Mouse (Mus musculus) MEL (cell line): Measurements from ENCODE around the gene Wwc1. TPM values are rescaled to one million over a fixed set of nuclear protein-coding genes. Genes with fewer than 3 reads are reported as not detected.

Source experiments
- DNase-seq: peaks from one replicate; pipeline ENCODE4 v3.0.0; 2011; ENCODE audit warnings: low read depth, low spot score
- H3K27ac ChIP-seq: 2 replicates; pipeline ENCODE4 v1.5.1; 2012; ENCODE audit warnings: low read depth, mild to moderate bottlenecking, control low read depth, low read length, moderate library complexity; ENCODE audit not compliant: control insufficient read depth
- H3K27me3 ChIP-seq, 2 experiments: fragments of 150-350 bp in 1 of 2; sonication (generic) in 1 of 2; 2 replicates each; pipeline ENCODE4 v1.6.1; 2012; ENCODE audit warnings: low read length in 2 of 2, mild to moderate bottlenecking in 2 of 2, improper control_type of control experiment in 1 of 2, moderate library complexity in 1 of 2; ENCODE audit not compliant: insufficient read depth in 2 of 2, control insufficient read depth in 1 of 2
- H3K36me3 ChIP-seq, 2 experiments: 2 replicates each; pipeline ENCODE4 v1.6.1; 2012 to 2014; ENCODE audit warnings: low read length in 2 of 2, improper control_type of control experiment in 1 of 2, inconsistent platforms in 1 of 2, mild to moderate bottlenecking in 1 of 2; ENCODE audit not compliant: insufficient read depth in 2 of 2, control insufficient read depth in 1 of 2
- H3K4me1 ChIP-seq, 2 experiments: fragments of 150-350 bp in 1 of 2; sonication (generic) in 1 of 2; 2 replicates each; pipeline ENCODE4 v1.6.1; 2012; ENCODE audit warnings: low read length in 2 of 2, improper control_type of control experiment in 1 of 2, mild to moderate bottlenecking in 1 of 2; ENCODE audit not compliant: insufficient read depth in 2 of 2, control insufficient read depth in 1 of 2
- H3K4me3 ChIP-seq, 2 experiments: fragments of 150-350 bp in 1 of 2; sonication (generic) in 1 of 2; 2 replicates each; pipeline ENCODE4 v1.5.1; 2012; ENCODE audit warnings: low read depth in 2 of 2, low read length in 2 of 2, mild to moderate bottlenecking in 2 of 2, moderate library complexity in 2 of 2, control low read depth in 1 of 2, improper control_type of control experiment in 1 of 2; ENCODE audit not compliant: control insufficient read depth in 1 of 2, insufficient read depth in 1 of 2
- H3K79me2 ChIP-seq: 2 replicates; pipeline ENCODE4 v1.6.1; 2012; ENCODE audit warnings: mild to moderate bottlenecking, low read length, moderate library complexity; ENCODE audit not compliant: control insufficient read depth, poor library complexity, insufficient read depth
- H3K9ac ChIP-seq: 2 replicates; pipeline ENCODE4 v1.6.1; 2012; ENCODE audit warnings: low read depth, mild to moderate bottlenecking, control low read depth, low read length, moderate library complexity; ENCODE audit not compliant: control insufficient read depth, poor library complexity, severe bottlenecking
- H3K9me3 ChIP-seq: fragments of 150-350 bp; sonication (generic); replicated peaks from 2 replicates; pipeline ENCODE4 v1.6.1; 2012; ENCODE audit warnings: mild to moderate bottlenecking, low read length, improper control_type of control experiment, moderate library complexity; ENCODE audit not compliant: insufficient read depth
- BHLHE40 ChIP-seq: IDR thresholded peaks from 2 replicates; pipeline ENCODE4 v1.6.1; 2012; ENCODE audit warnings: low read depth, mild to moderate bottlenecking, inconsistent platforms, low read length, improper control_type of control experiment, borderline replicate concordance
- CHD1 ChIP-seq: IDR thresholded peaks from 2 replicates; pipeline ENCODE4 v1.6.1; 2012; ENCODE audit warnings: low read depth, mild to moderate bottlenecking, inconsistent platforms, low read length, improper control_type of control experiment
- CHD2 ChIP-seq: IDR thresholded peaks from 2 replicates; pipeline ENCODE4 v1.6.1; 2011; ENCODE audit warnings: low read length, improper control_type of control experiment
- EP300 ChIP-seq, 2 experiments: IDR thresholded peaks; 2 replicates each; pipeline ENCODE4 v1.6.1; 2011; ENCODE audit warnings: improper control_type of control experiment in 2 of 2, low read length in 2 of 2, low read depth in 1 of 2, mild to moderate bottlenecking in 1 of 2
- ETS1 ChIP-seq: IDR thresholded peaks from 2 replicates; pipeline ENCODE4 v1.6.1; 2012; ENCODE audit warnings: low read depth, mild to moderate bottlenecking, inconsistent platforms, low read length, improper control_type of control experiment, moderate library complexity
- GABPA ChIP-seq: IDR thresholded peaks from 2 replicates; pipeline ENCODE4 v1.6.1; 2012; ENCODE audit warnings: low read depth, mild to moderate bottlenecking, inconsistent platforms, low read length, improper control_type of control experiment, moderate library complexity
- GATA1 ChIP-seq: IDR thresholded peaks from 2 replicates; pipeline ENCODE4 v1.6.1; 2011; ENCODE audit warnings: low read depth, low read length, improper control_type of control experiment
- HCFC1 ChIP-seq: IDR thresholded peaks from 2 replicates; pipeline ENCODE4 v1.6.1; 2012; ENCODE audit warnings: low read depth, mild to moderate bottlenecking, inconsistent platforms, low read length, improper control_type of control experiment, moderate library complexity
- MAFK ChIP-seq: IDR thresholded peaks from 2 replicates; pipeline ENCODE4 v1.6.1; 2011; ENCODE audit warnings: low read depth, mild to moderate bottlenecking, low read length, improper control_type of control experiment, borderline replicate concordance
- MAX ChIP-seq: IDR thresholded peaks from 2 replicates; pipeline ENCODE4 v1.6.1; 2011; ENCODE audit warnings: low read length, improper control_type of control experiment
- MAZ ChIP-seq: IDR thresholded peaks from 2 replicates; pipeline ENCODE4 v1.6.1; 2012; ENCODE audit warnings: low read depth, mild to moderate bottlenecking, inconsistent platforms, low read length, improper control_type of control experiment
- MEF2A ChIP-seq: IDR thresholded peaks from 2 replicates; pipeline ENCODE4 v1.6.1; 2014; ENCODE audit warnings: low read depth, mild to moderate bottlenecking, inconsistent platforms, low read length, improper control_type of control experiment; ENCODE audit not compliant: poor library complexity, insufficient replicate concordance, severe bottlenecking; ENCODE audit errors: extremely low read depth
- MXI1 ChIP-seq: IDR thresholded peaks from 2 replicates; pipeline ENCODE4 v1.6.1; 2011; ENCODE audit warnings: mild to moderate bottlenecking, low read depth, low read length, improper control_type of control experiment
- MYC ChIP-seq: IDR thresholded peaks from 2 replicates; pipeline ENCODE4 v1.6.1; 2011; ENCODE audit warnings: low read depth, mild to moderate bottlenecking, low read length, improper control_type of control experiment, moderate library complexity
- NRF1 ChIP-seq: IDR thresholded peaks from 2 replicates; pipeline ENCODE4 v1.6.1; 2014; ENCODE audit warnings: low read depth, mild to moderate bottlenecking, inconsistent platforms, low read length, improper control_type of control experiment, moderate library complexity; ENCODE audit not compliant: poor library complexity, insufficient read depth, severe bottlenecking
- POLR2AphosphoS2 ChIP-seq: IDR thresholded peaks from 2 replicates; pipeline ENCODE4 v1.6.1; 2011; ENCODE audit warnings: low read length, improper control_type of control experiment
- POLR2AphosphoS5 ChIP-seq: IDR thresholded peaks from 2 replicates; pipeline ENCODE4 v1.6.1; 2012; ENCODE audit warnings: low read depth, borderline replicate concordance, mild to moderate bottlenecking, inconsistent platforms, low read length, moderate library complexity, mixed read lengths
- TAL1 ChIP-seq: IDR thresholded peaks from 2 replicates; pipeline ENCODE4 v1.6.1; 2012; ENCODE audit warnings: mild to moderate bottlenecking, inconsistent platforms, low read length, moderate library complexity, mixed read lengths
- TBP ChIP-seq: IDR thresholded peaks from 2 replicates; pipeline ENCODE4 v1.8.0; 2011; ENCODE audit warnings: low read depth, low read length, improper control_type of control experiment
- ZC3H11A ChIP-seq: IDR thresholded peaks from 2 replicates; pipeline ENCODE4 v1.6.1; 2012; ENCODE audit warnings: low read depth, mild to moderate bottlenecking, inconsistent platforms, low read length, improper control_type of control experiment
- ZKSCAN1 ChIP-seq: IDR thresholded peaks from 2 replicates; pipeline ENCODE4 v1.6.1; 2012; ENCODE audit warnings: low read depth, mild to moderate bottlenecking, inconsistent platforms, low read length, improper control_type of control experiment, moderate library complexity
- ZMIZ1 ChIP-seq: IDR thresholded peaks from 2 replicates; pipeline ENCODE4 v1.6.1; 2012; ENCODE audit warnings: low read depth, mild to moderate bottlenecking, inconsistent platforms, low read length, improper control_type of control experiment, moderate library complexity
- ZNF384 ChIP-seq: IDR thresholded peaks from 2 replicates; pipeline ENCODE4 v1.6.1; 2012; ENCODE audit warnings: low read depth, mild to moderate bottlenecking, inconsistent platforms, low read length, improper control_type of control experiment
- polyA plus RNA-seq, 2 experiments: library from polyadenylated mRNA; stranded (reverse) in 1 of 2; unstranded in 1 of 2; fragments of >175 nt in 1 of 2; fragments of >200 nt in 1 of 2; gene quantifications; 2 replicates each; pipeline versions ENCODE4 v1.2.1 to v1.2.4; 2012; ENCODE audit warnings: low replicate concordance in 2 of 2, low read depth in 1 of 2; ENCODE audit not compliant: insufficient read length in 2 of 2, insufficient read depth in 1 of 2, missing spikeins in 1 of 2
- total RNA-seq: library from RNA; depleted of rRNA; stranded (reverse); fragments of 300-350 nt; gene quantifications from 2 replicates; pipeline ENCODE4 v1.2.3, GENCODE M21; 2012

Gene Wwc1
- total and polyA plus RNA-seq, 3 experiments: 0.39 to 0.46 TPM; not detected in 1

GRCm38 (mm10) chr11:35873624-35874244 is 106.6 kb downstream of the Wwc1 start:
- Histone ChIP-seq H3K27ac (no peak overlapping the region), H3K9me3 (no peaks in the 10 kb centered on the region), H3K27me3 (no peaks in the 10 kb centered on the region; a peak in 1 of 4 replicates), H3K4me1 (no peaks in the 10 kb centered on the region), H3K36me3 (no peaks in the 10 kb centered on the region), H3K4me3 (no peak overlapping the region), H3K9ac (no peak overlapping the region), H3K79me2 (no peaks in the 10 kb centered on the region)
- TF ChIP-seq NRF1 (no peak), MAFK (no peak)
- DNase-seq: no peak

DNA sequence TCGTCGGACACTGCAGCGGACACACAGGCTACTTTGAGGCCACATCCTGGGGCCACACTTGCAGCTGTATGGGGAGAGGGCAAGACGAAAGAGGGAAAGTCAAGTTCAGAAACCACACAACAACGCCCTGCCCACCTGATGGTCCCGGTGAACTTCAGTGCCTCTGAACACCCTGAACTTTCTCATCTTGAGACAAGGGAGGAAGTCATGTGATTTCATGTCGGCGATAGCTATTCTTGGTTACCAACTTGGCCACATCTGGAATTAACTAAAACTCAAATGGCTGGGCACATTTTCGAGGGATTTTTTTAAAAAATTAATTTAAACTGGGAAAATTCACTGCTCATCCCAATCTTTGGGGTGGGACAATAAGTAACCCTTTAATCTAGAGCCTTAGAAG is 109.4 kb downstream of the Wwc1 start:
- Histone ChIP-seq H3K79me2 (no peaks in the 10 kb centered on the region), H3K36me3 (no peaks in the 10 kb centered on the region), H3K4me1 (no peaks in the 10 kb centered on the region), H3K9me3 (no peaks in the 10 kb centered on the region), H3K27me3 (no peaks in the 10 kb centered on the region), H3K9ac (no peak overlapping the region), H3K4me3 (no peak overlapping the region), H3K27ac (no peak overlapping the region)
- DNase-seq: no peak
- no peak for TF ChIP-seq POLR2AphosphoS2
- TF ChIP-seq ZC3H11A: no peak
- no peak for TF ChIP-seq EP300 (IDR thresholded peaks at IDR 0.05; ENCODE audit: low read depth in 1 of 2, low read length in 2 of 2)

DNA sequence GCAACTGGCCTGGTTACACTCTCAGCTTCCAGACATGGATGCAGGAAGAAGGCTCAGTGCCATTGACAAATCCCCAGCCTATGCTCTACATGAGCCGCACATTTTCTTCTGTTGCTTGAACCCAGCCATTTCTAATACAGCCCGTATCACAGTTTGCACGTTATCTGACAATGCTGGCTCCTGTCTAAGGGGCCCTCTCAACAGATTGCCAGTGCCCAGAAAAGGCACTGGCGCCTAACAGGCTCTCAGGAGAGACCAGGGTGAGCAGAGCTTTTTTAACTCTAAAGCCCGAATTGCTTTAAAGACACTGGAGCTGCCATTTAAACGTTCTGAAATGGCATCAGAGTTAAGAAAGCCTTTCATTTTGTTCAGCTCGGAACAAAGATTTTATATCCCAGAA is 114.2 kb downstream of the Wwc1 start:
- Histone ChIP-seq H3K9ac (no peak overlapping the region), H3K9me3 (no peaks in the 10 kb centered on the region), H3K27ac (no peak overlapping the region), H3K4me1 (no peaks in the 10 kb centered on the region), H3K36me3 (no peaks in the 10 kb centered on the region), H3K4me3 (no peak overlapping the region), H3K79me2 (no peaks in the 10 kb centered on the region), H3K27me3 (no peaks in the 10 kb centered on the region)
- DNase-seq: no peak
- TF ChIP-seq ZKSCAN1 (no peak), TAL1 (no peak), MXI1 (no peak), MAFK (no peak), CHD1 (no peak), MEF2A (no peak), GABPA (no peak), ETS1 (no peak), TBP (no peak), MAX (no peak), HCFC1 (no peak), ZNF384 (no peak), GATA1 (no peak), BHLHE40 (no peak), CHD2 (no peak), POLR2AphosphoS5 (no peak), ZMIZ1 (no peak), MYC (no peak), MAZ (no peak)
